Mouse (Mus musculus): ENCODE measurements at regions not wholly inside any gene's neighbourhood (a gene's known extent, or its start where the extent isn't known, plus 50 kb on each side); places are given as distances from the start of the nearest gene placed in this dataset.

DNA sequence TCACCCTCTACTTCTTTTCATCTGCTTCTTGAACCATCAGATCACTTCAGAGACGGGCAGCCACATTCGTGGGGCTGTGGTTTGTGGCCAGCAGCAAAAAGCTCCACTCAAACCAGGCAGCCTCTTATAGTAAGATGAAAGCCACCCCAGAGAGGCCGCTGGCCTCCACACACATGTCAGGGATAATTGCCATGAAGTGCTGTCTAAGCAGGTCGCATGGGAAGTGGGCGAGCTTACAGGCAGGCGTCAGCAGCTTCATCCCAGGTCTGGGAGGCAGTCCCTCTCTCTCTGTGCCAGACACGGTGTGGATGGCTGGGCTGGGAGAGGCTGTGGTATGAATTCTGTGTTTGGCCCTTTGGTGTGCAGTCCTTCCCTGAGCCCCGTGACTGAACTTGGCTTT, 358.4 kb upstream of the Kcnab2 start:
- no peak overlapping the region for H3K4me2 ChIP-seq (replicated peaks)
- WGBS, result 63% methylated on average over 8 of the region's 8 CpGs
- H3K9me3 ChIP-seq, result no peaks in the 10 kb centered on the region
- H3K27me3 ChIP-seq (replicated peaks), result no peaks in the 10 kb centered on the region
- no peak overlapping the region for H3K27ac ChIP-seq
- H3K4me3 ChIP-seq (replicated peaks), result no peak overlapping the region
- H3K9ac ChIP-seq, result no peak overlapping the region
- H3K4me1 ChIP-seq (replicated peaks), result no peaks in the 10 kb centered on the region
- no peak for ATAC-seq
- no peaks in the 10 kb centered on the region for H3K36me3 ChIP-seq

DNA sequence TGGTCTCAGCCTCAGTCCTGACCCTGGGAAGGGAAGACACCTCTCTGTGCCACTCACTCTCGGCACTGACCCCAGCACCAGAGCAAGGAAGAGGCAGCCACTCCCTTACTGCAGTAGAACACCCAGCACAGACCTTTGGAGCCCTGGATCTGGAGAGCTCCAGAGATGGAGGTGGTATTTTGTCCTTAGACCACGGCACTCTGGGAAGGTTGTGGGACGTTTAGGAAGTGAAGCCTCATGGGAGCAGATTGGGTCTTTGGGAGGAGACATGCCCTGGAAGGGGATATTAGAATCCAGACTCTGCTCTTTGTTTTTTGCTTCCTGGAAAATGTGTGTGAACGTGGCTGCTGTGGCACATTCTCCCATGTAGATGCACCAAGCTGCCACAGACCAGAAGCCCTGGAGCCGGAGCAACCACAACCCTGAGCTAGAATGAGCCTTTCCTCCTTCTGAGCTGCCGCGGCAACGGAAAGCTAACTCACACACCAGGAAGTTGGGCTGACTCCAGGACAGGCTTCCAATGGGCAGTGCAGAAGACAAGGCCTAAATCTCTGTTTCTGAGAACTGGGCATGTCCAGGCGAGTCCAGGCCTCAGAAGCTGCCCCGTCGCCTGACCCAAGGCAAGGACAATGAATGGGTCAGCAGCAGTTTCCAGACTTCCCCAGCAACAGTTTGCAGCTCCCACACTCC, 356.9 kb upstream of the Kcnab2 start:
- H3K9ac ChIP-seq, result no peak overlapping the region
- no peak for ATAC-seq
- WGBS, result 74% methylated on average over 11 of the region's 11 CpGs

DNA sequence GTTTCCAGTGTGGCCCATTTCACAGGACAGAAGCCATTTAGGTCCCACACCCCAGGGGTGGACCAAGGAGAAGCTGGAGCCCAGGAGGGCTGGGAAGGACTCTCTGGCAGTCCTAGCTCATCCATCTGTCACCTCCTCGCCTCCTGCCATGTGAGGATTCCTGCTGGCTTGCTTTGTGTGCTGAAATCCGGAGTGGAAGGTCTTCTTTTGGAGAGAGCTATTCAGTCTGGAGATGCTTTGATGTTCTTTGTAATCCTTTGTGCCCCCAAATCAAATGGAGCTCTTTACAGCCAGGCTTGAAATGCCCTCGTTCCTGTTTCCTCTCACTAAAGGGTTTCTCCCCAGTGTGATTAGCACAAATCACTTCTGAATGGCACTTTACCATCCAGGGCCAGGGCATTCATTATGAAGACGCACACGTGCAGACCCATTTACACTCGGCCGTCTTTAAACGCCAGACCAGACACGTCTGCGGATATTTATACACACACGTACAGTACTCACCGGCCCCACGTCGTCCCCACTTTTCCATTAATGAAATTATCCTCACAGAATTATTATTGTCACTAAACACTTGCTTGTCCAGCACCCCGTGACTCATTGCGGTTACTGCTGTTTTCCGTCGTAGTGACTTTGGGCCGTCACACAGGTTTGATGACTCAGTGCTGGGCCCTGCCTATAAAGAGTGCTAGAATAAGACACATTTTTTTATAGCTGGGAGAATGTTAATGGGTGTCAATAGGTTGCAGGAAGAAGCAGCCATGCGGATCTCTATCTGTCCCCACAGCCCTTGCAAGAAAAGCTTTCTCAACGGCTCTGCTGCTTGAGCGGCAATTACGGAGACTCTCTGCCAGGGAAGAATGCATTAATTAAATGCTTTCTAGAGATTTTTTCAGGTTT, 356.0 kb upstream of the Kcnab2 start:
- Histone ChIP-seq H3K9ac (no peak overlapping the region), H3K27me3 (replicated peaks) (no peaks in the 10 kb centered on the region), H3K36me3 (no peaks in the 10 kb centered on the region), H3K4me2 (replicated peaks) (no peak overlapping the region), H3K4me1 (replicated peaks) (no peaks in the 10 kb centered on the region), H3K27ac (no peak overlapping the region), H3K4me3 (replicated peaks) (no peak overlapping the region), H3K9me3 (no peaks in the 10 kb centered on the region)
- ATAC-seq, result no peak
- WGBS, result 41% methylated on average over 23 of the region's 23 CpGs

More for the DNA sequence above, 356.9 kb upstream of the Kcnab2 start:
- no peaks in the 10 kb centered on the region for H3K27me3 ChIP-seq (replicated peaks)
- H3K4me1 ChIP-seq (replicated peaks), result no peaks in the 10 kb centered on the region
- H3K9me3 ChIP-seq, result no peaks in the 10 kb centered on the region
- H3K36me3 ChIP-seq, result no peaks in the 10 kb centered on the region
- H3K4me3 ChIP-seq (replicated peaks), result no peak overlapping the region
- no peak overlapping the region for H3K27ac ChIP-seq
- H3K4me2 ChIP-seq (replicated peaks), result no peak overlapping the region

DNA sequence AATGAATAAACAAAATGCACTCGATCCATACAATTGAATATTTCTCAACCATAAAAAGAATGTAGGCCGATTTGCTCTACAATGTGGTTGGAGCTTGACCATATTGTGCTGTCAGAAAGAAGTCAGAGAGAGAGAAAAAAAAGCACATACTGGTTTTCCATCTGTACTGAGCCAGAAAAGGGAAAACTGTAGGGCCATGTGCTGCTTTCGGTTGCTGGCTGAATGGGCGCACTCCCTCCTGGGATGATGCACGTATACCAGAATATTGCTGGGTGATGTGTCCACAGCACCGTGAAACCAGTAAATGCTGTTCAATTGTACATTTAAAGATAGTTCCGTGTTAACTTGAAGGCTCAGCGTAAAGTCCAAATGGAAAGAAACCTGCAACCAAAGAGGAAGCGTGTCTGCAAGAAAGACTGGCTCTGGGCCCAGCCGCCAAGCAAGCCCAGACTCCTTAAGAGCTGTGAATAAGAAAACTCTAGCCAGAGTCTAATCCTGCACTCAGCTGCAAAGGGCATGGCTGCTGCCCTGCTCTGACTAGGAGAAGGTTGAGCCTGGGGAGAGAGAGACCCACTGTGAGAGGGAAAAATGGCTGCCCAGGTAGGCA, 355.2 kb upstream of the Kcnab2 start:
- H3K4me1 ChIP-seq (replicated peaks), result no peaks in the 10 kb centered on the region
- no peak overlapping the region for H3K9ac ChIP-seq
- no peak overlapping the region for H3K4me2 ChIP-seq (replicated peaks)
- no peak overlapping the region for H3K4me3 ChIP-seq (replicated peaks)
- H3K27me3 ChIP-seq (replicated peaks), result no peaks in the 10 kb centered on the region
- no peak for ATAC-seq
- no peak overlapping the region for H3K27ac ChIP-seq
- no peaks in the 10 kb centered on the region for H3K9me3 ChIP-seq
- no peaks in the 10 kb centered on the region for H3K36me3 ChIP-seq
- 86% methylated on average over 10 of the region's 10 CpGs for WGBS

DNA sequence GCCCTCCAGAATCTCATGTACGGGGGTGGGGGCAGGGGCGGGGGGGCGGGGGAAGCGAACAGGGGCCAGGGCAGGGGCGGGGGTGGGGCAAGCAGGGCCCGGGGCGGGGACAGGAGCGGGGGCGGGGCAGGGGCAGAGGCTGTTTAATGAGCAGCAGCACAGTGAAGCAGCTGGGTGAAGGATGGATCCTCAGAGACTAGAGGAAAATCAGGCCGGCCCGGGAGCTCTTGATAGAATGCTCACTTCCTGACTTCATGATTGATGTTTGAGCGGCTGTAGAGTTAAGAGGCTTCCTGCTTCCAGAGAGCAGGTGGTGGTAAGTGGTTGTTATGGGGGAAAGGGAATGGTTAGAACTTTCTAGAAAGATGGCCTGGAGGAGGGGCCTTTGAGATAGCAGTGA, 347.5 kb upstream of the Kcnab2 start:
- Histone ChIP-seq H3K9ac (no peak overlapping the region), H3K27ac (no peak overlapping the region), H3K27me3 (replicated peaks) (no peaks in the 10 kb centered on the region), H3K4me2 (replicated peaks) (no peak overlapping the region), H3K9me3 (no peaks in the 10 kb centered on the region), H3K4me1 (replicated peaks) (no peaks in the 10 kb centered on the region), H3K36me3 (no peaks in the 10 kb centered on the region), H3K4me3 (replicated peaks) (no peak overlapping the region)
- 26% methylated on average over 5 of the region's 12 CpGs for WGBS
- ATAC-seq, result no peak

DNA sequence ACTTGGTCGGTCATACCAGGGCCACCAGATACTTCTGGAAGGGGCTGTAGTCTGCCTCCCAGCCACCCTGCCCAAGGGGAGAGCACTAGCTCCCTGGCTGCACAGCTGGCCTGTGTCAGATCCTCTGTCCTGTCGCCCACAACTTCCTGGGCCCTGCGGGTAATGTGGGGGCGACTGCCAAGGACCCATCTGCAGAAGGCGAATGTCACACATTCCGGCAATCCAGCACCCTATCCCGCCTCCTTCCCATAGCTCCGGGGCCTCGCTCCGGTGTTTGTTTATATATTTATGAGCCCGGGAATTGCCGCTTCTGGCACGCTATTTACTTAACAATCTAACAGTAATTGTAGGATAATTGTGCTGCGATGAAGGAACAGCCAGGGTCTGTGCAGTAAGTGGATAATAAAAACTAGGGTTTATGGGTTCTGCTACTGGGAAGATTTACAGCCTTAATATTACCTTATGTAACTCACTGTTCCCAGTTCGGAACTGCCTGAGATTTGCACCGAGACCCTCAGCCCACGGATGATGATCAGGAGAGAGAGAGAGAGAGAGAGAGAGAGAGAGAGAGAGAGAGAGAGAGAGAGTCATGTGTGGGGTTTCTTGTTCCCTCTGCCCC, 338.6 kb upstream of the Kcnab2 start:
- 0 out of 2 replicates have a peak, but pooled peaks cover 3% of the 10 kb centered on the region for H3K27me3 ChIP-seq (replicated peaks)
- 27% methylated on average over 17 of the region's 17 CpGs for WGBS
- H3K27ac ChIP-seq, result no peak overlapping the region
- no peak for ATAC-seq
- no peak overlapping the region for H3K4me2 ChIP-seq (replicated peaks)
- no peak overlapping the region for H3K9ac ChIP-seq
- H3K9me3 ChIP-seq, result no peaks in the 10 kb centered on the region
- H3K36me3 ChIP-seq, result no peaks in the 10 kb centered on the region
- no peak overlapping the region for H3K4me3 ChIP-seq (replicated peaks)
- H3K4me1 ChIP-seq (replicated peaks), result 0 out of 2 replicates have a peak, but pooled peaks cover 3% of the 10 kb centered on the region

DNA sequence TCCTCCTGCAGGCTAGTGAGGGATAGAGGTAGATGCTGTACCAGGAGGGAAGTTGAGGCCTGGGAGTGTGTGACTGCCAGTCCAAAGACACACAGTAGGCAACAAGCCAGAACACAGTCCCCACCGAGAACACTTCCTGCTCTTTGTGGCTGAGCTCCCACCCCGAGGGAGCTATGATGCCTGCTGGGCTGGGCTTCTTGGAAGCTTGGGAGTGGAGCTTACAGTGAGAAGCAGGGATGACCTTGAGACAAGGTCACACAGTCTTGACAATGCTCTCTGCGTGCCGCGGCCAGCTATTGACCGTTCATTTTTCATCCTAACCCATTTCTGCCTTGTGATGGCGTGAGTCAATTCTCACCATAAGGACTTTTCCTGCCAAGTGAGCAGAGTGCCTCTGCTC, 328.9 kb upstream of the Kcnab2 start:
- 84% methylated on average over 7 of the region's 7 CpGs for WGBS
- Histone ChIP-seq H3K36me3 (no peaks in the 10 kb centered on the region), H3K4me2 (replicated peaks) (no peak overlapping the region), H3K27ac (no peak overlapping the region), H3K9ac (no peak overlapping the region), H3K4me3 (replicated peaks) (no peak overlapping the region), H3K27me3 (replicated peaks) (no peaks in the 10 kb centered on the region), H3K4me1 (replicated peaks) (no peaks in the 10 kb centered on the region), H3K9me3 (no peaks in the 10 kb centered on the region)
- no peak for ATAC-seq

DNA sequence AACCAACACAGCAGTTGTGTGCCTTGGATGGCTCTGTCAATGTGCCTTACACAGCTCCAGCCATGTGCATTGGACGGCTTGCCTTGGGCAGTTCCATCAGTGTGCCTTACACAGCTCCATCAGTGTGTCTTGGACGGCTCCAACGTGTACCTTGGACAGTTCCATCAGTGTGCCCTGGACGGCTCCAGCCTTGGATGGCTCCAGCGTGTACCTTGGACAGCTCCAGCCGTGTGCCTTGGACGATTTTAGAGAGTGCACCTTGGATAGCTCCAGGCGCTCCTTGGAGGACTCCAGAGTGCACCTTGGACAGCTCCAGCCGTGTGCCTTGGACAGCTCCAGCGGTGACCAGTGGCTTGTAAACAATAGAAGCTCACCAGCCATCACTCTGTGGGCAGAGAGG, 321.7 kb upstream of the Kcnab2 start:
- no peak overlapping the region for H3K9ac ChIP-seq
- no peak overlapping the region for H3K4me2 ChIP-seq (replicated peaks)
- H3K27me3 ChIP-seq (replicated peaks), result no peaks in the 10 kb centered on the region
- no peaks in the 10 kb centered on the region for H3K4me1 ChIP-seq (replicated peaks)
- ATAC-seq, result peak; percentile 86
- H3K27ac ChIP-seq, result no peak overlapping the region
- 11% methylated on average over 10 of the region's 10 CpGs for WGBS
- no peak overlapping the region for H3K4me3 ChIP-seq (replicated peaks)
- no peaks in the 10 kb centered on the region for H3K36me3 ChIP-seq
- H3K9me3 ChIP-seq, result no peaks in the 10 kb centered on the region

DNA sequence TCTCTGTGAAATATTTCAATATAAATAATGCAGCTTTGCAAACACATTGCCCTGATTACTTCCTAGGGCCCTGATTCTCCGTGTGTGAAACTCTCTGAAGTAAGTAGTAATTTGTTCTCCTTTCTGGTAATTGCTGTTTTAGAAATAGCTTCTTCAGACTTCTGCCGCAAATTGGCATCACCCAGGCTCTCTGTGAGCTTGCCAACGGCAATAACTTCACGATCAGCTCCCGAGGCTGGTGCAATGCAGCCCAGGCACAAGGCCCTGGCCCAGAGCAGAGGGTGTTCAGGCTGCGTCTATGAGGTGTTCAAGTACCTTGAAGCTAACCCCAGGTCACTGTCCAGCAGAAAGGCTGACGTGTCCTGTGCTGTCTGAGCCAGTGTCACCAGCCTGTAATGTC, 310.8 kb upstream of the Kcnab2 start:
- WGBS, result 83% methylated on average over 7 of the region's 7 CpGs
- Histone ChIP-seq H3K9ac (no peak overlapping the region), H3K4me3 (replicated peaks) (no peak overlapping the region)

DNA sequence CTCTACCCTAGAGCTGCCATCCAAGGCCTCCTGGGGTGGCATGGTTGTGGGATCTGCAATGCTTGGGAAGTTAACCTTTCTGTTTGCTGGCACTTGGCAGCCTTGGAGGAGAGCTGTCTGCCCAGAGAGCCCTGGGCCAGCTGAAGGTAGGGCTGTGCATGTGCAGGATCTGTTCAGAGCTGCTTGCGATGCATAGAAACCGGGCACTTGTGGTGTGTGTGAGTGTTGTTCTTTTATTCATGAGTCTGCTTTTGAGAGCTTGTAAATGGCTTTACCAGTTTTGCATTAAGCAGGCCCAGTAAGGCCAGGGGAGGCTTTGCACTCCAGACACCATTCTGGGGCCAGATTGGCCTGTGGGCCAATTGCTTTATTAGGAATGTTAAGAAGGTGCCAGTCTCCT, 307.3 kb upstream of the Kcnab2 start:
- no peaks in the 10 kb centered on the region for H3K27me3 ChIP-seq (replicated peaks)
- no peak overlapping the region for H3K27ac ChIP-seq
- ATAC-seq, result no peak
- H3K9ac ChIP-seq, result no peak overlapping the region
- 93% methylated on average over 2 of the region's 2 CpGs for WGBS
- H3K4me2 ChIP-seq (replicated peaks), result no peak overlapping the region
- no peaks in the 10 kb centered on the region for H3K36me3 ChIP-seq
- H3K4me3 ChIP-seq (replicated peaks), result no peak overlapping the region
- no peaks in the 10 kb centered on the region for H3K4me1 ChIP-seq (replicated peaks)
- H3K9me3 ChIP-seq, result no peaks in the 10 kb centered on the region

More for the DNA sequence above, 310.8 kb upstream of the Kcnab2 start:
- ATAC-seq, result no peak
- Histone ChIP-seq H3K4me2 (replicated peaks) (no peak overlapping the region), H3K27me3 (replicated peaks) (no peaks in the 10 kb centered on the region), H3K4me1 (replicated peaks) (no peaks in the 10 kb centered on the region), H3K9me3 (0 out of 2 replicates have a peak, but pooled peaks cover 3% of the 10 kb centered on the region), H3K27ac (no peak overlapping the region), H3K36me3 (no peaks in the 10 kb centered on the region)

DNA sequence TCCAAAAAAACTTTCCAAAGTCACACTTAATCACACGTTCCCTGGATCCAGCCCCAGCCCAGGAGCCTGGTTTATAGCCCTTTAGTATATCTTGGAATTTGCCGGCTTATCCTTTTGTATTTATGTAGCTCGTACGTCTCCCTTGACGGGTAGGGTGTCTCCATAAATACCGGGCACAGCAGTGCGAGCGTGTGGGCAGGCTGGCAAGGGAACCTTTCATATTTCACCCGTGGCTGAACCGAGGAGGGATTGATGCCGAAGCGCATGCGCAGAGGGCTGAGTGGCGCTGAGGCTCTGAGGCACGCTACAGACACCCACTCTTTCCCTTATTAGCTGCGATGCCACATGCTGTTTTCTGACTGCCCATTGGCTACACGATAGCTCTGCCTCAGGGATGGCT, 301.9 kb upstream of the Kcnab2 start:
- ATAC-seq, result no peak
- Histone ChIP-seq H3K36me3 (no peaks in the 10 kb centered on the region), H3K27me3 (replicated peaks) (no peaks in the 10 kb centered on the region), H3K4me3 (replicated peaks) (no peak overlapping the region), H3K9me3 (no peaks in the 10 kb centered on the region), H3K27ac (no peak overlapping the region), H3K4me2 (replicated peaks) (no peak overlapping the region), H3K9ac (no peak overlapping the region), H3K4me1 (replicated peaks) (no peaks in the 10 kb centered on the region)
- 72% methylated on average over 17 of the region's 17 CpGs for WGBS

DNA sequence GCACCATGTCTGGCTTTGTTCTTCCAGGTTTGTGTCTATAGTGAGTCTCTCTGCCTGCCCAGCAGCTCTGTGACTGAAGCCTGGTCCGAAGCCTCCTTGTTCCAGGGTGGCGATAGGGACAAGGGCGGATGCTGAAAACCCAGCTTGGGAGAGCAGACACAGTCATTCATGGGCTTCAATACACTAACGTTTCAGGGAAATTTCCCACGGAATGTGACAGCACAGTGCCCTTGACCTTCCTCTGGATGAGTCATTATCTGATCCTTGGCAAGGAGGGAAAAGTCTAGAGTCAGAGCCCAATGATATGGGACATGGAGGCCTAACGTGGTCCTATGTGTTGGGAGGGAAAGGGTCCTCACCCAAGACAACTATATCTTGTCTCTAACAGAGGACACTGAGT, 298.1 kb upstream of the Kcnab2 start:
- no peaks in the 10 kb centered on the region for H3K36me3 ChIP-seq
- no peaks in the 10 kb centered on the region for H3K4me1 ChIP-seq (replicated peaks)
- H3K27ac ChIP-seq, result no peak overlapping the region
- no peak overlapping the region for H3K4me2 ChIP-seq (replicated peaks)
- ATAC-seq, result no peak
- no peaks in the 10 kb centered on the region for H3K9me3 ChIP-seq
- 73% methylated on average over 6 of the region's 6 CpGs for WGBS
- no peaks in the 10 kb centered on the region for H3K27me3 ChIP-seq (replicated peaks)
- no peak overlapping the region for H3K4me3 ChIP-seq (replicated peaks)
- H3K9ac ChIP-seq, result no peak overlapping the region

All from intestine, embryonic 15.5 days (tissue).